Mouse (Mus musculus): ENCODE measurements around the gene Drc1.
A peak's percentile ranks its signal among the peaks of the same experiment; 100 is the strongest.

DNA sequence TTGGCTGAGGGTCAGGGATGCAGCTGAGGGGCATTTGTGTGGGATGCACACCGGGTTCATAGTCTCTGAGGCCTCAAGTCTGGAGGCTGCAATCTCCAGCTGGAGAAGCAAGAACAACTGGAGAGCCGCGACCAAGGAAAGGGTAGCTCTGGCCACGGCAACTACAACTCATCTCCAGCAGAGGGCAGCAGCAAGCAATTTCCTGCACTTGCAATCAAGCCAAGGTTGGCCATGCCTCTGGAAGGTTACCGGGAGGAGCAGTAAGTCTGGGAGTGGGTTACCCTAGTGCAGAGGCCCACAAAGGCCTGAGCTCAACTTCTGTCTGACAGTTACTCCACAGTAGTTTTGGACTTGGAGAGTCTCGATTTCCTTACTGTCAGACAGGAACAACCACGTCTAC is 110.3 kb downstream of the Drc1 start:
- TF ChIP-seq CTCF (IDR thresholded peaks at IDR 0.05; ENCODE audit: low read depth) (peak; percentile 91), EP300 (IDR thresholded peaks at IDR 0.05; ENCODE audit: low read depth) (no peak)

Data from liver, embryonic 14.5 days (tissue).